Mouse (Mus musculus) c-Kit-negative CD71-positive TER-119-positive erythroid progenitor cells, embryonic 14.5 days (primary cell): Measurements from ENCODE around the gene Ccdc80.
A peak's percentile ranks its signal among the peaks of the same experiment; 100 is the strongest.

ENCODE experiments used
- DNase-seq: peaks from one replicate; pipeline ENCODE4 v3.0.0-alpha.2; 2013; ENCODE audit warnings: low read depth, low spot score

Gene Ccdc80

DNA sequence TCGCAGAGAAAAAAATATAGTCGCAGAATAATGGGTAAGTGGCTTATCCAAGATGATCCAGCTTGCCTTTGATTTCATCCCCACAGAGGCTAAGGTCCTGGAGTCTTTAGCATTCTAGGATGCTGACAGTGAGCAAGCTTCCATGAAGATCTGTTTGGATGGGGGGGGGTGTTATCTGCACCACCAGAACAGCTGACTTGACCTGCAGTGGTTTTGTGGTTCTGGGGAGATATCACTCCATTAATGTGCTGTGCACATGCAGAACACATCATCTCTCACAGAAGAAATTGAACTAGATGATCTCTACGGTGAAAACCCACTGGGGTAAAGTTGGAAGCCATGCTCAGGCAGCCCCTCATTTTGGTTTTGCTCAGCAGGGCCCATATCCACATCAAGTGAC is 24.0 kb downstream of the Ccdc80 start:
- DNase-seq, result no peak

GRCm38 (mm10) chr16:45118760-45119159 is 25.6 kb downstream of the Ccdc80 start:
- no peak for DNase-seq

GRCm38 (mm10) chr16:45120844-45121425 is 27.7 kb downstream of the Ccdc80 start:
- DNase-seq, result no peak

GRCm38 (mm10) chr16:45122571-45122970 is 29.4 kb downstream of the Ccdc80 start:
- DNase-seq, result no peak

- no peak for DNase-seq
Observed at GRCm38 (mm10) chr16:45124230-45125203, 31.3 kb downstream of the Ccdc80 start.

- no peak for DNase-seq
Observed at GRCm38 (mm10) chr16:45127936-45128710, 34.9 kb downstream of the Ccdc80 start.

GRCm38 (mm10) chr16:45141711-45142110 is 48.5 kb downstream of the Ccdc80 start:
- no peak for DNase-seq

DNA sequence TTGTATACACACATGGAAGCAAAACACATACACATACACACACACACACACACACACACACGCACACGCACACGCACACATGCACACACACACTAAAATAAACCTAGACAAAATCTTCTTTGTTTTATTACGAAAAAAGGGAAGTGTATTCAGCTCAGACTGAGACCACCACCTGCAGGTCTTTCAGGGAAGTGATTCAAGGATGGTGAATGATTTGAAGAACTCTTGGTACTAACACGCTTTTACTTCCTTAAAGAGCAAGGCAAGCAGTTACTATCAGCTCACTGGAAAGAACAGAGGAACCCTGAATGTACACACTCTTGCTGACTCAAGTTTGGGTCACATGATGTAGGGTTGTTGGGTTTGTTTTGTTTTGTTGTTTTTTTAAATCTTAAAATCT is 49.4 kb downstream of the Ccdc80 start:
- DNase-seq, result no peak

GRCm38 (mm10) chr16:45145119-45145518 is 51.9 kb downstream of the Ccdc80 start:
- DNase-seq, result no peak

- no peak for DNase-seq
Observed at GRCm38 (mm10) chr16:45148488-45149082, 55.4 kb downstream of the Ccdc80 start.

DNA sequence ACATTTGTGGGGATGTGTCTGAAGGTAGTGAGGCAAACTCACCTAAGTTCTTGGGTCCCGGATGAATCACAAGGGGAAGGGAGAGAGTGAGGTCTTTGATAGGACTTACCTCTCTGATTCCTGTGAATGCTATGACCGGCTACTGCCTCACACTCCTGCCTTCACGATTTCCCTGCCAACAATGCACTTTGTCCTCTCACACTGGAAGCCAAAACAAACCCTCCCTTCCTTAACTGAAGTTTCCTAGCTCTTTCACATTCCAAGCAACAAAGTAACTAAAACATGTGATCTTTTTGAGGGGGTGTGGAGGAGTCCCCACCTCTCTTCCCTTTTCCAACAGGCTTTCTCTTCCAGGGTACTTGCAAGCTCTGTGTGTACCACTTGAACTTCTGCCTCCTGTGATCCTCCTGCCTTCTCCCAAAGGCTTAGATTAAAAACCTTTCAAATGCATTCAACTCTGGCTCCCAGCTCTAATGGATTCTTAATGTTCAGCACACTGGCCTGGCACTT is 61.6 kb downstream of the Ccdc80 start:
- no peak for DNase-seq

GRCm38 (mm10) chr16:45158136-45158521 is 64.9 kb downstream of the Ccdc80 start:
- DNase-seq, result peak; percentile 68

- DNase-seq, result peak; percentile 91
Observed at GRCm38 (mm10) chr16:45158522-45159388, 65.6 kb downstream of the Ccdc80 start, which contains the start of the genes Slc35a5 and Atg3. Gene Slc35a5 (minus strand): TSS chr16:45158706. Gene Atg3 (plus strand): TSS chr16:45158785.

GRCm38 (mm10) chr16:45159389-45159716 is 66.2 kb downstream of the Ccdc80 start:
- DNase-seq, result peak; percentile 28
